Mouse (Mus musculus): ENCODE results near the gene Ddx24. TPM values are rescaled to one million over a fixed set of nuclear protein-coding genes. Genes with fewer than 3 reads are reported as not detected.
"Not testable (repeated sequence)": the region's sequence is repeated elsewhere in the genome, so short reads cannot be mapped to it uniquely, and the experiment has no call there.

The Ddx24 gene
- polyA plus RNA-seq (2014; fragmentation: Nextera tagmentation; extraction: Ambion mirVana) = 80.3 and 85.2 TPM in 2 replicates

DNA sequence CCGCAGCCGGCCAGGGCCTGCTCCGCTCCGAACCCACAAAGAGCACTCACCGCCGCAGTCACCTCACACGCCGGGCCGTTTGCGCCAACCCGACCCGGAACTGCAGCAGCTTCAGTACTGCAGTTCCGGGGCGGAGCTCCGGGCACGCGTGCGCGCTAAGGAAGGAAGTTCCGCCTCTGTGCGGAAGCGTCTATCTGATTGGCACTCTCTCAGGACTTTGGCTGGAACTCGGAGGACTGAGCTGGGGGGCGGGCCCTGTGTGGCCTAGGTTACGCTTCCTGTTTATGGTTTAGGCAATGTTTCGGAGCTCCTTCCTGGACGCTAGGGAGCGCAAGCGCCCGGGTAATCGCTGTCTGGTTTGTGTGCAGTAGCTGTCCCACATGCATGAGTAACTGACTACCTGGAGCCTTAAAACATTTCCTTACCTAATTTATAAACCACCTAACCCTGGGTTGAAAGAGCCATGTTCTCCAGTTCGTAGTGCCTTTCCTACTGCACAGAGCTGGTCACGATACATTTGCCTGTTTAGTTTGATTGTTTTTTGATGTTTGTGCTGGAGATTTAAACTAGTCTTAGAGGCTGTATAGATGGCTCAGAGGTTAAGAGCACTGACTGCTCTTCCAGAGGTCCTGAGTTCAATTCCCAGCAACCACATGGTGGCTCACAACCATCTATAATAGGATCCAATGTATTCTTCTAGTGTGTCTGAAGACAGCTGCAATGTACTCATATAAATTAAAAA lies at the start of gene Ddx24:
TSS of gene Ddx24 (minus strand) at position 102 of the 742 bp plus-strand sequence.
- peak within 1 kb of the TSS; percentile 79 for H3K4me3 ChIP-seq (ENCODE audit: low read depth, low read length)
- no peaks in the 10 kb centered on the region for H3K27me3 ChIP-seq (replicated peaks; ENCODE audit: control insufficient read depth, insufficient read depth, low read length)
- peak within 1 kb of the TSS; percentile 80 for H3K4me2 ChIP-seq (ENCODE audit: low read depth, low read length)
- H3K27ac ChIP-seq (replicated peaks; ENCODE audit: low read depth, low read length) = peak within 1 kb of the TSS; percentile 15; the same call in 1 of the 2 replicates
- H3K36me3 ChIP-seq (ENCODE audit: control insufficient read depth, insufficient read depth, low read length) = peaks cover 16% of the 10 kb centered on the region
- peaks cover 24% of the 10 kb centered on the region for H3K4me1 ChIP-seq (ENCODE audit: control insufficient read depth, insufficient read depth, low read length)
- peak within 1 kb of the TSS; percentile 86 for H3K9ac ChIP-seq (ENCODE audit: low read depth, low read length)
- peak; percentile 99 for DNase-seq (ENCODE audit: low spot score)
- no peaks in the 10 kb centered on the region for H3K9me3 ChIP-seq (ENCODE audit: control insufficient read depth, low read length)
- WGBS = 3% methylated on average over 15 of the region's 33 CpGs
- ATAC-seq (ENCODE audit: low read depth) = peak; percentile 100

DNA sequence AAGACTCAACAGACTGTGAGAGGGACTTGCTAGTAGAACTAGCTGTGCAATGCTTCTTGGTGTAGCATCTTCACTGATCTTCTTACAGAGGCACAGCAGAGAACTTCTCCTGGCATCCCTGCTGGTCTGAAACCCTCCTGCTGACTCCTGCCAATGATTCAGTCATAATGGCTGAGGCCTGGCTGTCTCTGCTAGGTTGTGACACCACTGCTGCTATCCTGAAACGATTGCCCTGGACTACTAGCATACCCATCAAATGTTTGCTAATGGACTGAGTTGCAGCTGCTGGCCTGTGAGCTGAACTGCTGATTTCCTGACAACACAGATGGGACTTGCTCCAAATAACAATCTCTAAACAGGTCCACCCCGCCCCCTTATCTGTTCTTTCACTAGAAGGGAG lies 48.9 kb upstream of the Ddx24 start:
- H3K27ac ChIP-seq (replicated peaks; ENCODE audit: low read depth, low read length) = no peak overlapping the region
- H3K4me1 ChIP-seq (ENCODE audit: control insufficient read depth, insufficient read depth, low read length) = no peaks in the 10 kb centered on the region
- H3K27me3 ChIP-seq (replicated peaks; ENCODE audit: control insufficient read depth, insufficient read depth, low read length) = no peaks in the 10 kb centered on the region
- 59% methylated on average over 2 of the region's 2 CpGs for WGBS
- H3K9me3 ChIP-seq (ENCODE audit: control insufficient read depth, low read length) = no peaks in the 10 kb centered on the region
- H3K4me3 ChIP-seq (ENCODE audit: low read depth, low read length) = no peak overlapping the region
- no peaks in the 10 kb centered on the region for H3K36me3 ChIP-seq (ENCODE audit: control insufficient read depth, insufficient read depth, low read length)
- ATAC-seq (ENCODE audit: low read depth) (no peak), DNase-seq (ENCODE audit: low spot score) (no peak)
- H3K4me2 ChIP-seq (ENCODE audit: low read depth, low read length) = no peak overlapping the region
- H3K9ac ChIP-seq (ENCODE audit: low read depth, low read length) = no peak overlapping the region

DNA sequence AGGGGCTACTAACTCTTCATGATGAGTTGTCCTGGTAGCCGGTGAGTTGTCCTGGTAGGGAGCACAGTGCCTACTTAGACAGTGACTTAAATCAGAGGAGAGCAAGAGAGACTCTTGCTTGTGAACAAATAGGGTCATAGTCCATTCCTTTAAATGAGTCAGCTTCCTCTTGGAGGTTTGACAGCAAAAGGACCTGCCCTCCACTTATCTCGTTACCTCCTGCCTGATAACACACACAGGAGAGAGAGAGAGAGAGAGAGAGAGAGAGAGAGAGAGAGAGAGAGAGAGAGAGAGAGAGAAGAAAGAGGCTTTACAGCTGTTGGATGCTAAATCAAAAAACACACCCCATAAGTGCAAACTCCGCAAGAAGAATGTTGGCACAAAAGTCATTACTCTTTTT lies 31.5 kb upstream of the Ddx24 start, which contains the start of gene Ifi27l2b:
TSS of gene Ifi27l2b (minus strand) at position 84 of the 400 bp plus-strand sequence.
- Histone ChIP-seq H3K4me3 (ENCODE audit: low read depth, low read length) (no peak within 1 kb of the TSS), H3K4me1 (ENCODE audit: control insufficient read depth, insufficient read depth, low read length) (no peaks in the 10 kb centered on the region), H3K4me2 (ENCODE audit: low read depth, low read length) (no peak within 1 kb of the TSS), H3K36me3 (ENCODE audit: control insufficient read depth, insufficient read depth, low read length) (no peaks in the 10 kb centered on the region), H3K9ac (ENCODE audit: low read depth, low read length) (no peak within 1 kb of the TSS), H3K27me3 (replicated peaks; ENCODE audit: control insufficient read depth, insufficient read depth, low read length) (no peaks in the 10 kb centered on the region), H3K9me3 (ENCODE audit: control insufficient read depth, low read length) (no peaks in the 10 kb centered on the region), H3K27ac (replicated peaks; ENCODE audit: low read depth, low read length) (no peak within 1 kb of the TSS)
- DNase-seq (ENCODE audit: low spot score) = no peak
- no peak for ATAC-seq (ENCODE audit: low read depth)
- WGBS = 68% methylated on average over 3 of the region's 3 CpGs

DNA sequence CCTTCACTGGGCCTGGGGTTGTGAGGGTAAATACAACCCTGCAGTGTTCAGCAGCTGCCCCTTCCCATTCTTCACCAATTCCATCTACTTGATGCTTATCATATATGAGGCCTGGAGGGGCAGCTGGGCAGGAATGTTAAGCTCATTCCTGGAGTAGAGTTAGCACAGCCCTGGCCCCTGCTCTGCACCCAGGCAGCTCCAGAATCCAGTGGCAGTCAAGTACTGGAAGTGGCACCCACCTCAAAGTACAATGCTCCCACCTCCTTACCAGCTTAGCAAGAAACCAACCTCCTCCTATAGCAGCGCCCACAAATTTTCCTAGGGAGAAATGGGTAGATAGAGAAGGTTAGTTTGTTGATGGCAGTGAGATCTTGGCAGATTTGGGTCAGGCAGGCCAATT lies 31.1 kb upstream of the Ddx24 start:
- H3K9me3 ChIP-seq (ENCODE audit: control insufficient read depth, low read length); H3K27me3 ChIP-seq (replicated peaks; ENCODE audit: control insufficient read depth, insufficient read depth, low read length); H3K9ac ChIP-seq (ENCODE audit: low read depth, low read length); H3K27ac ChIP-seq (replicated peaks; ENCODE audit: low read depth, low read length); H3K4me3 ChIP-seq (ENCODE audit: low read depth, low read length); H3K36me3 ChIP-seq (ENCODE audit: control insufficient read depth, insufficient read depth, low read length); ATAC-seq (ENCODE audit: low read depth); H3K4me2 ChIP-seq (ENCODE audit: low read depth, low read length); DNase-seq (ENCODE audit: low spot score); H3K4me1 ChIP-seq (ENCODE audit: control insufficient read depth, insufficient read depth, low read length): not testable (repeated sequence)
- no CpG with 5 or more reads among the region's 1 CpGs for WGBS

DNA sequence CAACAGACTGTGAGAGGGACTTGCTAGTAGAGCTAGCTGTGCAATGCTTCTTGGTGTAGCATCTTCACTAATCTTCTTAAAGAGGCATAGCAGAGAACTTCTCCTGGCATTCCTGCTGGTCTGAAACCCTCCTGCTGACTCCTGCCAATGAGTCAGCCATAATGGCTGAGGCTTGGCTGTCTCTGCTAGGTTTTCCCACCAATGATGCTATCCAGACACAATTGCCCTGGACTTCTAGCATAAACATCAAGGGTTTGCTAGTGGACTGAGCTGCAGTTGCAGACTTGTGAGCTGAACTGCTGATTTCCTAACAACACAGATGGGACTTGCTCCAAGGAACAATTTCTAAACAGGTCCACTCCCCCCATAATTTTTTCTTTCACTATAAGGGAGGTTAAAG lies 27.7 kb upstream of the Ddx24 start:
- Histone ChIP-seq H3K4me3 (ENCODE audit: low read depth, low read length) (no peak overlapping the region), H3K36me3 (ENCODE audit: control insufficient read depth, insufficient read depth, low read length) (no peaks in the 10 kb centered on the region), H3K27ac (replicated peaks; ENCODE audit: low read depth, low read length) (no peak overlapping the region), H3K9ac (ENCODE audit: low read depth, low read length) (no peak overlapping the region), H3K27me3 (replicated peaks; ENCODE audit: control insufficient read depth, insufficient read depth, low read length) (no peaks in the 10 kb centered on the region), H3K4me1 (ENCODE audit: control insufficient read depth, insufficient read depth, low read length) (no peaks in the 10 kb centered on the region), H3K4me2 (ENCODE audit: low read depth, low read length) (no peak overlapping the region), H3K9me3 (ENCODE audit: control insufficient read depth, low read length) (no peaks in the 10 kb centered on the region)
- ATAC-seq (ENCODE audit: low read depth) (no peak), DNase-seq (ENCODE audit: low spot score) (no peak)

DNA sequence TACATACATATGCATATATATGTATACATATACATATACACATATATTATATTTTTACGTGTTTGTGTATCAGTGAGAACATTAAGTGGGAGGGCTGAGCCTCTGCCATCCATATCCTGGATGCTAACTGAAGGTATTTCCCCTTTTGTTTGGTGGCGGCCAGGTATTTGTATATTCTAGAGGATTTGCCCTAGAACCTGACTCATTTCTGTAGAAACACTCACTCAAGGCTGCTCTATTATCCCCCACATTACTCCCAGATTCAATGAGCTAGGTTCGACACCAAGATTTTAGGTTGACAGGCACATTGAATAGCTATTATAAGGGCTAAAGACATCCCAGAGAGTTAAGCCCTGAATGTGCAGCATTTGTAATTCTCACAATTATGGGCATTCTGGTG lies 19.4 kb upstream of the Ddx24 start:
- WGBS = 72% methylated on average over 3 of the region's 3 CpGs
- no peaks in the 10 kb centered on the region for H3K4me1 ChIP-seq (ENCODE audit: control insufficient read depth, insufficient read depth, low read length)

DNA sequence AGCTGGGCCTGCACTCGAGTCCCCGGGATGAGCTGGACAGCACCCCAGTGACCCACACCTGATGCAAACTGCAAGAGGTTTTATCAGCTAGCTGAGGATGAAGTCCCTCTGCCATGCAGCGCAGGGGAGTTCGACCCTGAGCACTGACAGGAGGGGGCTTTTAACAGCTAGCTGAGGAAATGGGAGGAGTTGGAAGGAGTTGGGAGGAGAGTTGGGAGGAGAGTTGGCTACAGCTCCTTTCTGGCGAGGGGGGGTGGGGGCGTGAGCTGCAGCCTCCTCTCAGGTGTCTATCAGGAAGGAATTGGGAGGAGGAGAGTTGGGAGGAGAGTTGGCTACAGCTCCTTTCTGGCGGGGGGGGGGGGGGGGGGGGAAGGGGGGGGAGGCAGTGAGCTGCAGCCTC lies 18.6 kb upstream of the Ddx24 start:
- H3K36me3 ChIP-seq (ENCODE audit: control insufficient read depth, insufficient read depth, low read length); H3K27me3 ChIP-seq (replicated peaks; ENCODE audit: control insufficient read depth, insufficient read depth, low read length); H3K27ac ChIP-seq (replicated peaks; ENCODE audit: low read depth, low read length); H3K4me2 ChIP-seq (ENCODE audit: low read depth, low read length); H3K9me3 ChIP-seq (ENCODE audit: control insufficient read depth, low read length); ATAC-seq (ENCODE audit: low read depth); H3K9ac ChIP-seq (ENCODE audit: low read depth, low read length); H3K4me3 ChIP-seq (ENCODE audit: low read depth, low read length); H3K4me1 ChIP-seq (ENCODE audit: control insufficient read depth, insufficient read depth, low read length): not testable (repeated sequence)
- WGBS = 44% methylated on average over 5 of the region's 7 CpGs
- peak; percentile 1 for DNase-seq (ENCODE audit: low spot score)

More for the DNA sequence above, 19.4 kb upstream of the Ddx24 start:
- Histone ChIP-seq H3K4me2 (ENCODE audit: low read depth, low read length) (no peak overlapping the region), H3K27me3 (replicated peaks; ENCODE audit: control insufficient read depth, insufficient read depth, low read length) (no peaks in the 10 kb centered on the region), H3K27ac (replicated peaks; ENCODE audit: low read depth, low read length) (no peak overlapping the region), H3K4me3 (ENCODE audit: low read depth, low read length) (no peak overlapping the region), H3K36me3 (ENCODE audit: control insufficient read depth, insufficient read depth, low read length) (no peaks in the 10 kb centered on the region), H3K9me3 (ENCODE audit: control insufficient read depth, low read length) (no peaks in the 10 kb centered on the region), H3K9ac (ENCODE audit: low read depth, low read length) (no peak overlapping the region)
- no peak for DNase-seq (ENCODE audit: low spot score)
- ATAC-seq (ENCODE audit: low read depth) = no peak

DNA sequence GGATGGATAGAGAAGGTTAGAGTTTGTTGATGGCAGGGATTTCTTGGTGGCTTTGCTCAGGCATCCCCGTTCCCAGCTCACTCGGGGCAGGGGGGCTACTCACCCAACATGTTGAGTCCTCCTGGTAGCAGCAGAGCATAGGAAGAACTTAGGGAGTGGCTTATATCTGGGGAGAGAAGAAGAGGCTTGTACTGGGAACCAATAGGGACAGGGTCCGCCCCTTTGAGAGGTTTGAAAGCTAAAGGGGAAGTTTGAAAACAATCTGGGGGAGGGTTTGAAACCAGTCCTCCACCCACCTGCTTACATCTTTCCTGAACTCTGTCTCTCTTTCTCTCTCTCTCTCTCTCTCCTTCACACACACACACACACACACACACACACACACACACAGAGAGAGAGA lies 17.9 kb upstream of the Ddx24 start, which contains the start of gene Ifi27l2a:
TSS of gene Ifi27l2a (minus strand) at position 157 of the 400 bp plus-strand sequence.
- Histone ChIP-seq H3K9ac (ENCODE audit: low read depth, low read length) (no peak within 1 kb of the TSS), H3K36me3 (ENCODE audit: control insufficient read depth, insufficient read depth, low read length) (no peaks in the 10 kb centered on the region), H3K4me1 (ENCODE audit: control insufficient read depth, insufficient read depth, low read length) (no peaks in the 10 kb centered on the region), H3K9me3 (ENCODE audit: control insufficient read depth, low read length) (no peaks in the 10 kb centered on the region), H3K4me3 (ENCODE audit: low read depth, low read length) (no peak within 1 kb of the TSS), H3K4me2 (ENCODE audit: low read depth, low read length) (no peak within 1 kb of the TSS), H3K27me3 (replicated peaks; ENCODE audit: control insufficient read depth, insufficient read depth, low read length) (no peaks in the 10 kb centered on the region), H3K27ac (replicated peaks; ENCODE audit: low read depth, low read length) (no peak within 1 kb of the TSS)
- WGBS = 45% methylated on average over 3 of the region's 3 CpGs
- ATAC-seq (ENCODE audit: low read depth) (no peak), DNase-seq (ENCODE audit: low spot score) (peak; percentile 7)

DNA sequence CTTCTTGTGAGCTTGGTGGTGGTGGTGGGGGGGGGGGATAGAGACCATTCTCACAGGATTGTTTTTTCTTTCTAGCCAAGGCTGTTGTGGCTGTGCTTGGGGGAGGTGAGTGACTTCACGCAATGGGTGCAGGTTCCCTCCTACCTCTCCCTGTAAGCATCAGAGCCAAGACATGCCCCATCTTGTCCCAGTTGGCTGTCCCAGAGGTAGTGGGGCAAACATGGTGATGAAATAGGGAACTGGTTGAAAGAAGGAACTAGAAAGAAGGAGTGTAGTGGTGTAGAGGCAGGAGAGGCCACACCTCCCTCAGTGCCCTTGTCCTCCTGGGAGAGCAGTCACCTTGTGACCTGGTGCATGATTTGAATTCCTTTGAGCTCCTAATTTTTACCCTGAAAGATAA lies 12.0 kb upstream of the Ddx24 start:
- Histone ChIP-seq H3K27ac (replicated peaks; ENCODE audit: low read depth, low read length) (no peak overlapping the region), H3K9ac (ENCODE audit: low read depth, low read length) (no peak overlapping the region), H3K4me3 (ENCODE audit: low read depth, low read length) (no peak overlapping the region), H3K36me3 (ENCODE audit: control insufficient read depth, insufficient read depth, low read length) (no peaks in the 10 kb centered on the region), H3K4me2 (ENCODE audit: low read depth, low read length) (no peak overlapping the region), H3K27me3 (replicated peaks; ENCODE audit: control insufficient read depth, insufficient read depth, low read length) (no peaks in the 10 kb centered on the region), H3K9me3 (ENCODE audit: control insufficient read depth, low read length) (no peaks in the 10 kb centered on the region), H3K4me1 (ENCODE audit: control insufficient read depth, insufficient read depth, low read length) (no peaks in the 10 kb centered on the region)
- DNase-seq (ENCODE audit: low spot score) (no peak), ATAC-seq (ENCODE audit: low read depth) (no peak)
- 71% methylated on average over 1 of the region's 1 CpGs for WGBS

All from embryonic facial prominence, embryonic 14.5 days (tissue).